Comparison of ENCODE assay signal across 22 mouse cellular contexts in the genomic region with DNA sequence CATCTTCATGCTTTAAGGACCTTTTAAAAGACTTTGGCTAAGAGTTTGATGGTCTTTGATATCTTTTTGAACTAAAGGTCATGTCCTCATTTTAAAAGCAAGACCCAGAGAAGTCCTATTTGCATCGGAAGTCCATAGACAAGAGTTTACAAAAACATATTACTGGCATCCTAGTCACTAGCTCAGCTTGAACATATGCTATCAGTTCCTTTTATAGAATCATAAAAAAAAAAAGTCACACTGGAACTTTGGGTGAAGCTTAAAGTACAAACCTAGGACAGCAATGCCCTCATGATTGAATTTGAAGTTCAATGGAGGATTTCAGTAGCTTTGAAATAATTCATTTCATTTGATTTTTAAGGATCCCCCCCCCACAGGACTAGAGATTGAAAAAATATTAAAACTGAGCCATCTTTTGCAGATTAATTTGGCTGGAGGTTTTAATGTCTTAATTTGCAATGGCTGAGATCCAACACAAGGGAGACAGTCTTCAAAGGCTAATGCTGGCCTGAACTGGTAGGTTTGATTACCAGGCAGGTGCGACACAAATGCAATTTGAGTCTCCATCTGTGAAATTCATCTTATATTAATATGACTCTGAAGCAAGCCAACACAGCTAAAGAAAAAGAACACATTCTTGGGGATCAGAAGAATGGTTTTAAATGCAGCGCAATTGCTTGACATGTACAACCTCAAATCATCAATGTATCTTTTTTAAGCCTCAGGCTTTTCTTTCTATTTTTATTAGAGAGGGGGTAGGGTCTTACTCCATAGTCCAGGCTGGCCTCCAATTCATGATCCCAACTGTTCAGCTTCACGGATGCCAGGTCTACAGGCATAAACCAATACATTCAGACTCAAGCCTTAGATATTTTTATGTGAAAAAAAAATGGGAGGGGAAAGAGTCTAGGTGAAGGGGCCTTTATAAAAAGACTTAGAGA.
DNase-seq lines count a peak whose midpoint lies in the region; ATAC-seq and TF ChIP-seq lines count a peak whose summit lies in the region.
"Had no signal": no experiment of that assay in that cellular context is flagged by ENCODE, and none has a peak within 500 bp of the region (broad histone marks: within the 10 kb centered on the region; RNA-seq: fewer than 3 reads in every experiment).

No protein-coding gene starts in this region.

- H3K4me1 ChIP-seq in forebrain, embryonic 16.5 days (replicated peaks; ENCODE audit: control insufficient read depth, insufficient read depth, low read length), result no peaks in the 10 kb centered on the region
- H3K4me1 ChIP-seq in forebrain, embryonic 13.5 days, result no peaks in the 10 kb centered on the region
- no peaks in the 10 kb centered on the region for H3K4me1 ChIP-seq in lung, postnatal 0 days (ENCODE audit: insufficient read depth, low read depth, low read length)
- H3K4me1 ChIP-seq: midbrain, embryonic 15.5 days had no signal

- TF ChIP-seq CTCF in lung, postnatal 0 days (IDR thresholded peaks at IDR 0.05), result no peak

- no peak overlapping the region for H3K4me3 ChIP-seq in forebrain, embryonic 16.5 days (replicated peaks; ENCODE audit: low read length)
- no peak overlapping the region for H3K4me3 ChIP-seq in forebrain, embryonic 13.5 days
- H3K4me3 ChIP-seq in lung, postnatal 0 days (ENCODE audit: low read depth, low read length), result no peak overlapping the region
- H3K4me3 ChIP-seq: midbrain, embryonic 15.5 days had no signal

- H3K36me3 ChIP-seq in forebrain, embryonic 16.5 days (ENCODE audit: control insufficient read depth, insufficient read depth), result no peaks in the 10 kb centered on the region
- no peaks in the 10 kb centered on the region for H3K36me3 ChIP-seq in forebrain, embryonic 13.5 days (ENCODE audit: poor library complexity, severe bottlenecking)
- no peaks in the 10 kb centered on the region for H3K36me3 ChIP-seq in lung, postnatal 0 days (ENCODE audit: insufficient read depth, low read length)
- H3K36me3 ChIP-seq: midbrain, embryonic 15.5 days had no signal

- ATAC-seq in forebrain, embryonic 16.5 days, result 0 out of 2 replicates have a peak, but pooled peaks have one; percentile 58
- no peak; the same call in 1 of the 2 replicates for ATAC-seq in forebrain, embryonic 13.5 days
- no peak for ATAC-seq in lung, postnatal 0 days
- no peak for ATAC-seq in megakaryocyte progenitor cell, adult 5-6 weeks (replicated peaks; ENCODE audit: poor library complexity)
- ATAC-seq: CD4-positive, CD25-positive, alpha-beta regulatory T cell, adult 4 months; hindbrain, embryonic 16.5 days; intestine, postnatal 0 days; midbrain, embryonic 15.5 days had no signal

- H3K9ac ChIP-seq in forebrain, embryonic 16.5 days (replicated peaks; ENCODE audit: low read depth, low read length), result no peak overlapping the region
- no peak overlapping the region for H3K9ac ChIP-seq in forebrain, embryonic 13.5 days
- H3K9ac ChIP-seq in lung, postnatal 0 days (replicated peaks; ENCODE audit: low read depth), result no peak overlapping the region
- H3K9ac ChIP-seq: liver, embryonic 14.5 days; lung, embryonic 14.5 days; midbrain, embryonic 15.5 days had no signal

- no peaks in the 10 kb centered on the region for H3K27me3 ChIP-seq in forebrain, embryonic 16.5 days (replicated peaks; ENCODE audit: control insufficient read depth, insufficient read depth, low read length)
- no peaks in the 10 kb centered on the region for H3K27me3 ChIP-seq in forebrain, embryonic 13.5 days
- no peaks in the 10 kb centered on the region for H3K27me3 ChIP-seq in lung, postnatal 0 days (replicated peaks; ENCODE audit: insufficient read depth, low read length)
- H3K27me3 ChIP-seq: midbrain, embryonic 15.5 days had no signal

- no peak for TF ChIP-seq EP300 in lung, postnatal 0 days (IDR thresholded peaks at IDR 0.05)

- no peak overlapping the region for H3K4me2 ChIP-seq in forebrain, embryonic 16.5 days (ENCODE audit: low read length)
- no peak overlapping the region for H3K4me2 ChIP-seq in forebrain, embryonic 13.5 days
- no peak overlapping the region for H3K4me2 ChIP-seq in lung, postnatal 0 days (replicated peaks; ENCODE audit: low read depth, low read length)
- H3K4me2 ChIP-seq: heart, embryonic 11.5 days; lung, embryonic 14.5 days; midbrain, embryonic 15.5 days had no signal

- no peaks in the 10 kb centered on the region for H3K9me3 ChIP-seq in forebrain, embryonic 16.5 days (ENCODE audit: control insufficient read depth, low read length)
- H3K9me3 ChIP-seq in forebrain, embryonic 13.5 days (replicated peaks), result no peaks in the 10 kb centered on the region
- H3K9me3 ChIP-seq in lung, postnatal 0 days (ENCODE audit: low read length), result no peaks in the 10 kb centered on the region
- H3K9me3 ChIP-seq: midbrain, embryonic 15.5 days had no signal

- whole genome bisulfite sequencing in forebrain, embryonic 16.5 days, result 66% methylated on average over 4 of the region's 4 CpGs
- 82% methylated on average over 4 of the region's 4 CpGs for WGBS in forebrain, embryonic 13.5 days
- WGBS in lung, postnatal 0 days, result 80% methylated on average over 4 of the region's 4 CpGs

- DNase-seq in brain, adult 2 months (ENCODE audit: low read depth, low spot score), result peak; percentile 91
- DNase-seq in cerebellum, adult 11-12 months, result peak; percentile 69
- peak; percentile 81 to 92 for DNase-seq in cerebellum, postnatal 14 days
- DNase-seq in lung, postnatal 0 days (ENCODE audit: low spot score), result no peak
- DNase-seq: adrenal gland, postnatal 25 days; gastrocnemius, postnatal 14 days; heart, adult 11 months; kidney, postnatal 25 days; lung, embryonic 14.5 days; lung, postnatal 36 days; right cerebral cortex, adult 18-20 months; thymus, adult 2 months; thymus, postnatal 4 days had no signal

- no peak overlapping the region; the same call in 1 of the 2 replicates for H3K27ac ChIP-seq in forebrain, embryonic 16.5 days (ENCODE audit: low read length)
- no peak overlapping the region for H3K27ac ChIP-seq in forebrain, embryonic 13.5 days
- no peak overlapping the region for H3K27ac ChIP-seq in lung, postnatal 0 days (ENCODE audit: low read length)
- H3K27ac ChIP-seq: liver, embryonic 14.5 days; midbrain, embryonic 15.5 days had no signal
